Mouse (Mus musculus) frontal cortex, adult (tissue): ENCODE data around the gene Tes.

Experiments used
- ATAC-seq: cut with Nextera tagmentation; 2 replicates; pipeline ENCODE4 v1.9.2; 2017; ENCODE audit warnings: mild to moderate bottlenecking, moderate library complexity, mixed read lengths; ENCODE audit not compliant: low TSS enrichment

Gene Tes

GRCm38 (mm10) chr6:17079304-17079703, 14.4 kb downstream of the Tes start:
- no peak for ATAC-seq

- no peak for ATAC-seq
Measured at GRCm38 (mm10) chr6:17079826-17080225, 14.9 kb downstream of the Tes start.

GRCm38 (mm10) chr6:17082238-17082637, 17.3 kb downstream of the Tes start:
- no peak for ATAC-seq

DNA sequence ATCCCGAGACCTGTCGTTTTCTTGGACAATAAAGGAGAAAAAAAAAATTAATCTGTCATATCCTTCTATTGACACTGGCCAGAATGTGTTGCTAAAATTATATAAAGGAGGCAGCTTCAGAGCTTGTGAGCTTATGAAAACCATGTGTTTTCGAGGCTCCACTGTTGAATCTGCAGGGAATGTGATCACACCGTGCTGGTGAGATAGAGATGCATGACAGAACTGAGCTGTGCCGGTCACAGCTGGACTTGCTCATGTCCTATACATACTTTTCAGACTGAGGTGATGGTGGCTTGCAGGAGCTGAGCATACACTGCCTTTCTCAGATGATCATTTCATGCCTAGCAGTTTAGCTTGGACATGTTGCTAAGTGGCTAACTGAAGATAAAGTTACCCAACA, 17.9 kb downstream of the Tes start:
- ATAC-seq, result no peak

GRCm38 (mm10) chr6:17087485-17087884, 22.5 kb downstream of the Tes start:
- peak; percentile 72; the same call in 1 of the 2 replicates for ATAC-seq

DNA sequence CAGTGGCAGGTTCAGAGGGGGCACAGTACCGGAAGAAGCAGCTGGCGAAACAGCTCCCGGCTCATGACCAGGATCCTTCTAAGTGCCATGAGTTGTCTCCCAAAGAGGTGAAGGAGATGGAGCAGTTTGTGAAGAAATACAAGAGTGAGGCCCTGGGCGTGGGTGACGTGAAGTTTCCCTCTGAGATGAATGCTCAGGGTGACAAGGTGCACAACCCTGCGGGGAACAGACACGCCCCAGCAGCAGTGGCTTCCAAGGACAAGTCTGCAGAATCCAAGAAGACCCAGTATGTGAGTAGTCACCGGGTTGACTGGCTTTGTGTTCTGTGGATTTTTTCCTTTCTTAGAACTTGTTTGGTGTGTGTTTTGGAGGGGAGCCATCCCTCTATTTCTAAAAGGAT, 32.4 kb downstream of the Tes start:
- ATAC-seq, result no peak

DNA sequence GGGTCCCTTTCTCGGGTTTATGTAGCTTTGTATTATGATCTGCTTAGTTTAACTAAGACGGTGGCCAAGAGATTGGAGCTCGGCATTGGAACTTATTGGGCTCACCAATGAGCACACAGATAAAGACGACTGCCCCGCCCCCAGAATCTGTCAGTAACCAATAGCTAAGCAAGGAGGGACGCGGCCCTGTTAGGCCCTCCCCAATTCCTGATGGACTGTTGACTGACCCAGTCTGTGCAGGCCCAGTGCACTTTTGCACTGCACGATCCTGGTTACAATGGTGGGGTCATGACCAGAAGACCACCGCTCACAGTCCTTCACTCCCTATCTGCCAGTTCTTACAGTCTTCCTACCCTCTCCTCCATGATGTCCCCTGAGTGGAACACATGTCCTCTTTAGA, 33.6 kb downstream of the Tes start:
- no peak for ATAC-seq

DNA sequence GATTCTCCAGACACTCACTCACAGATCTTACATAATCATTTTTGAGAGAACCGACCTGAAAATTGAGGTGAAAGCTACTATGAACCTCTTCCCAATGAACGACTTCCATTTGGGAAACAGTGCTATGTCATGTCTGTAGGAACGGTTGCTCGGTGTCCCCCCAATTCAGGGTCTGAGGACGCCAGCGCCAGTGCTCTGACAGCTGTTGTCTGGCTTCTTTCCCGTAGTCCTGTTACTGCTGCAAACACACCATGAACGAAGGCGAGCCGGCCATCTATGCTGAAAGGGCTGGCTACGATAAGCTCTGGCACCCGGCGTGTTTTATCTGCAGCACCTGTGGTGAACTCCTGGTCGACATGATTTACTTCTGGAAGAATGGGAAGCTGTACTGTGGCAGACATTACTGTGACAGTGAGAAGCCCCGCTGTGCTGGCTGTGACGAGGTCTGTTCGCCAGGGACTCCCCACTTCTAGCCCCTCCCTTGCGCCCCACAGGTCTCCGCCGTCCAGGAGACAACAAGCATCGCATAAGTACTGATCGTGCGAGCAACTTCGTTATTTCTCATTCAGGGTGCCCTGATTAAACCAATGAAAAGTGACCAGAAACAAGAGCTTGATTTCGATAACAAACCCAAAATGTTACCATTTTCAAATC, 34.7 kb downstream of the Tes start:
- ATAC-seq, result no peak

DNA sequence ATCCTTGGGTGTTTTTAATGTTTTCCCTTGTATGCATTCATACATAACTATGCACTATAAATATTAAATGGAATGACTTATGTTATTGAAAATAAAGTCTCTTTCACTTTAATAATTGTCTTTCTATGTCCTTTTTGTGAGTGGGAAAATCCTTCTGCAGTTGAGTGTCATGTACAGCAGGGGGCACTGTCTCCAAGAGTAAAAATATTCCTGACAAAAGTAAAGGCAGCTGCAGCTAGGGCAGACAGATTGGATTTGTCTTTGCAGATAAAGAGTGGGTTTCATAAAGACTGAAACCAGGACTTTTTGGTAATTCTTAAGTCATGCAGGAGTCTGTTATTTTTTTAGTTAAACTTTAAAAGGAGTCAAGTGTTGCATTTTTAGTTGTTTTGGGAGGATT, 40.8 kb downstream of the Tes start:
- peak; percentile 72 for ATAC-seq

DNA sequence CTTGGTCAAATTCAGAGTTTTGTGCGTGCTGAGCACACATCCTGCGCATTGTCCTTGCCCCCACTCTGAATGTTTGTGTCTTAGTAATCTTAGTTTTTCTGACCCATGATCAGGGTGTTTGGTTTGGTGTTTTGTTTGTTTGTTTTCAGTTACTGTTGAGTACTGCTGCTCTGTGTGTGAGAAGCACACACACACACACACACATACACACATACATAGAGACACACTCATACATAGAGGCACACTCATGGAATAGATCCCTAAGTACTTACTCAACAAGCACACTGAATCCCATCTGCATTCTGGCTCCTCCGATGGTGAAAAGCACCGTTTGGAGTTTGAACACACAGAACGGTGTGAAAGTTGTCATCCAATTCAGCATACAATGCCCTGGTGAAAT, 41.5 kb downstream of the Tes start:
- ATAC-seq, result no peak

DNA sequence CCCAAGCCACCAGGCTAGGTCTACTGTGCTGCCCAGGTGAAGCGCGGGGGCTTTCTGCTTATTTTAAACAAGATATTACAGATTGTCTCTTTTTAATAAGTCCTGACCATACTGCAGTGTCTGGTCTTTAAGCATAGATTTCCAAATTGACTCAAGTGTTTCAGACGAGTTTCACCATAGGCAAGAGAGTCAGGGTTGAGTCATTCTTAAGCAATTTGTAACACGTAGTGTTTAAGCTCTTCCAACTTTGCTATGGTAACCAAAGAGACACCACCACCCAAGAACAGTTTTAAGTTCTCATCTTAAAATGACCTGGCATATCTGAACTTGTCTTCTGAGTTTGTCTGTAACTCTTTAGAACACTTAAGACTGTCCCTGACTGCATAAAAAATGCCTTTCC, 44.3 kb downstream of the Tes start:
- ATAC-seq, result no peak

DNA sequence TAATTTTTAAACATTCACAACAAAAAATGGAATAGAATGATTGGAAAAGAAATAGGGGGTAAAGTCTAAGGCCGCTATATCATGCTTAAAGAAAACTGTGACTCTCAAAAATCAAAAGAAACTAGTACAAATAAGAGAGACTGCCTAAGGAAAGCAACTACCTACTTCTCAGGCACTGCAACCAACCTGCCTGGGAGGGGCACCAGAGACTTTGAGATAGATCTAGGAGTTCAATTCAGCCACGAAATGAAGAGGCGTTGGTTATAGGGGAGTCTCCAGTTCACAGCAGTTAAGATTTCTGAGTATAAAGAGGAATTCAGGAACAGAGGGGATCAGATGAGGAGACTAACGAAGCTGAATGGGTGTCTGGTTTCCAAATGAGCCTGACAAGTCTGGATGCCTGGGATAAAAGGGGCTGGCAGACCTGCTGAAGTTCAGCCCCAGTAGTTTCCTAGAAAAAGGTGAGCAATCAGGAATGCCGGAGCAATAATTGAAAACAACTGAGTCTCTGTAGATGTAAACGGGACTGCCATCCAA, 45.7 kb downstream of the Tes start:
- ATAC-seq, result no peak

GRCm38 (mm10) chr6:17112081-17112480, 47.1 kb downstream of the Tes start:
- no peak for ATAC-seq

DNA sequence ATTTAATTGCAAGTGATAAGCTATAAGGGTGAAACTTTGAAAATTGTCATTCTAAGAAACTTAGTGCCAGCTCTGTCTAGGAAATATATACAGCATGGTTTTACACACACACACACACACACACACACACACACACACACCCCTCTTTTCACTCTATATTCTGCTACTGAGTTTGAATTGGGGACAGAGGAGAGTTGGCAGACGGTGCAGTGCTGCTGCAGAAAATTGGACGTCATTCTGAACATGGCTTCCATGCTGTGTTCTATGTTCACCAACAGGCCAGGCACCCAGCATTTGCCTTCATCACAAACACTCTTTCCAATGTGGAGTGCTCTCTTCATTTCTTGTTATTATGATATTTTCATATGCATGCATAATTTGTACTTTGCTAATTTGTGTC, 48.0 kb downstream of the Tes start:
- no peak for ATAC-seq

DNA sequence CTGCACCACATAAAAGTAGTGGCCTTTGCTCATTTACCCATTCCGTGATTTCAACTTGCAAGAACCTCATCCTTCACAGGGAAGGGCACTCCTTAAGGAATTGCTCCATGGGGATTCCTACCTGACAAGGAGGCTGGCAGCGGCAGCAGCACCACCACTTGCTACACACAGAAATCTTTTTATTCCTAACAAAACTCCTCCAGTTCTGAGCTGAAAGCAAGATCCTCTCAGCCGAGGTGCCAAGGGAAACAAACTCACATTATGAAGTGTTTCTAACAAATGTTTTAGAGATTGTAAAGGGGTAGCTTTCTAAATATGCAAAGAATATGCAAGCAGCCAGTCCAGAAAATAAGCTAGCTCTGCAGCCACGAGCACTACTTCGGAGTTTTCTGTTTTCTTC, 49.6 kb downstream of the Tes start:
- peak; percentile 85 for ATAC-seq

- ATAC-seq, result no peak
Measured at GRCm38 (mm10) chr6:17115046-17115790, 50.3 kb downstream of the Tes start.

DNA sequence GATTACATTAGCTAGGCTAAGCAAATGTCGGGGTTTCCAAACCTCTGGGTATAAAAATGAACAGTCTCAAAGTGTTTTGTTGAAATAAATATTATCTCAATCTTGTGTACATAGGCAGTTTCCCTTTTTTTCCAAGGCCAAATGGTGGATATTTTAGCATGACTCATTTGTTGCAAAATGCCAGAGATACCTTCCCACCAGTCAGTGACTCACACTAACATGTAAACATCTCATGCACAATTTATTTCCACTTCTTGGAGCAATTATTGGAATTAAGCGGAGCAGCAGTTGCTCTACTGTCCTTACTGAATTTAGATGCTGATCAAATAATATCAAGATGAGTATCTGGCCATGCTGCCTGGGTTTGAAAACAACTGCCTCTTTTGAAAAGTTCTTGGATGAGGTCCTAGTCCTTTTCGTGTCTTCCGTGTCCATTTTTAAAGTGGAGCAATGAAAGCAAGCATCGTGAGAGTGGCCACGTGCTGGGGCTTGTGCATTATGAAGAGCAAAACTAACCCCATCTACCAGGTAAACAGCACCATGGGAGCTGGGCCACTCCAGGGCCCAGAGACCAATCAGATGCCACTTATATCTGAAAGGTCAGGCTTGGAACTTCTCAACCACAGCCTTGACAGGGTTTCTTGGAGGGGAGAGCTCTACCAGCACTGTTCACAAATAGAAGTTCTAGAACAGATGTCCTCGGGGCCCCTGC, 54.7 kb downstream of the Tes start:
- ATAC-seq, result peak; percentile 67

DNA sequence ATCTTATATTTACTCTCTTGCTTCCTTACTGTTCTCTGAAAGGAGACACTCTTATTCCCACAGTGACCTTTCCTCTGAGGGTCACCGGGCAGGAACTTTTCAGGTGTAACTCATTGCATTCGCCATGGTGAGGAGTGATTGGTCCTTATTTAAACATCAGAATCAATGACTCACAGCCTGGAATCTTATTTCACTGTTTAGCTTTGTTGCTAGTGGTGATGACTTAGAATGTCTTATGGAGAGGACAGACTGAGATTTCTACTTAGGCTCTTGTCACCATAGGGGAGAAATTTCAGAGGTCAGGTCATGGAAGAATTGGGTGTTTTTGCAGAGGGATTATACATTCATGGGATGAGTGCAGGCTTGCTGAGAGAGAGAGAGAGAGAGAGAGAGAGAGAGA, 75.1 kb downstream of the Tes start:
- ATAC-seq, result no peak

GRCm38 (mm10) chr6:17142577-17143359, 77.8 kb downstream of the Tes start:
- ATAC-seq, result peak; percentile 92

GRCm38 (mm10) chr6:17151071-17151715, 86.2 kb downstream of the Tes start:
- ATAC-seq, result peak; percentile 93

GRCm38 (mm10) chr6:17152551-17152950, 87.6 kb downstream of the Tes start:
- ATAC-seq, result no peak
